Mouse (Mus musculus) G1E (cell line): ENCODE data around the gene Mfsd4b4. TPM values are rescaled to one million over a fixed set of nuclear protein-coding genes. Genes with fewer than 3 reads are reported as not detected.

Experiments
- ATAC-seq: 2 replicates; pipeline ENCODE4 v1.8.0; 2016; ENCODE audit warnings: mild to moderate bottlenecking; ENCODE audit not compliant: insufficient number of reproducible peaks, poor library complexity, low FRiP score, severe bottlenecking; ENCODE audit errors: extremely low read depth
- DNase-seq: peaks from one replicate; pipeline ENCODE4 v3.0.0; 2012; ENCODE audit warnings: low spot score
- H3K27me3 ChIP-seq: 2 replicates; pipeline ENCODE4 v1.6.1; 2012; ENCODE audit warnings: mild to moderate bottlenecking, low read length, inconsistent platforms; ENCODE audit not compliant: insufficient read depth
- H3K36me3 ChIP-seq: replicated peaks from 2 replicates; pipeline ENCODE3; 2012; ENCODE audit warnings: mild to moderate bottlenecking, inconsistent platforms
- H3K4me1 ChIP-seq: 2 replicates; pipeline ENCODE4 v1.6.1; 2012; ENCODE audit warnings: low read depth, low read length, inconsistent platforms, mixed read lengths; ENCODE audit not compliant: insufficient read depth
- H3K4me3 ChIP-seq: 2 replicates; pipeline ENCODE4 v1.5.1; 2012; ENCODE audit warnings: low read depth, mild to moderate bottlenecking, inconsistent platforms, low read length, moderate library complexity, mixed read lengths
- H3K9me3 ChIP-seq: replicated peaks from 2 replicates; pipeline ENCODE4 v1.6.1; 2012; ENCODE audit warnings: inconsistent platforms
- CTCF ChIP-seq: IDR thresholded peaks from 2 replicates; pipeline ENCODE4 v1.5.1; 2012; ENCODE audit warnings: low read depth, low read length, inconsistent platforms, mixed read lengths
- GATA1 ChIP-seq: IDR thresholded peaks from 2 replicates; pipeline ENCODE4 v1.6.1; 2012; ENCODE audit warnings: borderline replicate concordance, low read length, inconsistent platforms, mixed read lengths
- GATA2 ChIP-seq: IDR thresholded peaks from 2 replicates; pipeline ENCODE4 v1.6.1; 2012; ENCODE audit warnings: low read depth, low read length, inconsistent platforms, borderline replicate concordance
- POLR2AphosphoS5 ChIP-seq: IDR thresholded peaks from 2 replicates; pipeline ENCODE4 v1.6.1; 2012; ENCODE audit warnings: low read depth, low read length, inconsistent platforms; ENCODE audit not compliant: insufficient replicate concordance
- TAL1 ChIP-seq: conservative IDR thresholded peaks from 2 replicates; pipeline ENCODE4 v1.6.1; 2012; ENCODE audit warnings: low read depth, low read length, inconsistent platforms, mixed read lengths
- polyA plus RNA-seq: library from polyadenylated mRNA; stranded (reverse); fragments of >175 nt; gene quantifications from 2 replicates; pipeline ENCODE4 v1.2.3, GENCODE M21; 2012
- total RNA-seq, 2 experiments: library from RNA; stranded (forward) in 1 of 2; stranded (reverse) in 1 of 2; fragments of 200-1000 nt in 1 of 2; fragments of >200 nt in 1 of 2; fragmentation: Nextera tagmentation in 1 of 2; gene quantifications; 2 replicates each; pipeline ENCODE4 v1.2.3; 2014 to 2017

The Mfsd4b4 gene
- total and polyA plus RNA-seq, 3 experiments, result 0.55 to 5.9 (median 5.4) TPM

GRCm38 (mm10) chr10:39908768-39909441 is 9.9 kb upstream of the Mfsd4b4 start:
- H3K4me1 ChIP-seq, result no peaks in the 10 kb centered on the region; the same call in 1 of the 2 replicates
- DNase-seq (no peak), ATAC-seq (no peak)
- no peak for TF ChIP-seq GATA1
- no peaks in the 10 kb centered on the region for H3K36me3 ChIP-seq
- H3K9me3 ChIP-seq, result no peaks in the 10 kb centered on the region
- no peak overlapping the region for H3K4me3 ChIP-seq
- peaks cover 33% of the 10 kb centered on the region for H3K27me3 ChIP-seq

DNA sequence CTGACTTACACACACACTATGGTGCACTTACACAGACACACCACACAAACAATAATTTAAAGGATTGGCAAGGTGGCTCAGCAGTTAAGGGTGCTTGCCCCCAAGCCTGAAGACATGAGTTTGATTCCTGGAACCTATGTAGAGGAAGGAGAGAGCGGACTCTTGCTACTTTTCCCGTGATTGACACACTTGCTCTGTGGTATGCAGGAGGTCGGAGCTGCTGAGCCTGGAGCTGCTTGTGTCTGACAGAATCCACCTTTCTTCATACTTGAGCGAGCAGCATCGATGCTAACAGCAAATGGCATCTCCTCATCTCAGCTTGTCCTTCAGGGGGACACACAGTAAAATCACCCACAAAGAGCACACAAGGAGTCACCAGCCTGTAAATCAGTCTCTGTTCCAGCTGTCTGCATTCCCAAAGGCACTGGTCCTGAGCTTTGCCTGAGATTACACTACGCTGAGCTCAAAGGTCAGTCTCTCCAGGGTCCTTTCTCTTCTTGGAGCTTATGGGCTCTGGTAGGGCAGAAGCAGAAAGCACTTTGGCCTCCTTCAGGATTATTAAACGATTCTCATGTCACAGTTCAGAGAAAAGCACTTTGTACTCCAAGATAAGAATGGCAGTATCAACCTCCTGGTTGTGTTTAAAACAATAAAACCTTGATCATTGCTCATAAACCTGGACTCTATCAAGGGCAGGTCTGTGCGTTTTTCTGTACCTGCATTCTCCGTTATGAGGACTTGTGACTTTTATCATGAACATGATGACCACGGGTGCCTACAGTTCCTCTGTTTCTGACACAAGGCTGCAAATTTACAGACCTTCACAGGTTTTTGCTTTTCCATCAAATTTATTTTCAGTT is 8.0 kb upstream of the Mfsd4b4 start:
- Histone ChIP-seq H3K4me3 (no peak overlapping the region), H3K4me1 (no peaks in the 10 kb centered on the region; the same call in 1 of the 2 replicates), H3K9me3 (no peaks in the 10 kb centered on the region), H3K27me3 (peaks cover 35% of the 10 kb centered on the region), H3K36me3 (no peaks in the 10 kb centered on the region)
- DNase-seq (no peak), ATAC-seq (no peak)
- no peak for TF ChIP-seq POLR2AphosphoS5

DNA sequence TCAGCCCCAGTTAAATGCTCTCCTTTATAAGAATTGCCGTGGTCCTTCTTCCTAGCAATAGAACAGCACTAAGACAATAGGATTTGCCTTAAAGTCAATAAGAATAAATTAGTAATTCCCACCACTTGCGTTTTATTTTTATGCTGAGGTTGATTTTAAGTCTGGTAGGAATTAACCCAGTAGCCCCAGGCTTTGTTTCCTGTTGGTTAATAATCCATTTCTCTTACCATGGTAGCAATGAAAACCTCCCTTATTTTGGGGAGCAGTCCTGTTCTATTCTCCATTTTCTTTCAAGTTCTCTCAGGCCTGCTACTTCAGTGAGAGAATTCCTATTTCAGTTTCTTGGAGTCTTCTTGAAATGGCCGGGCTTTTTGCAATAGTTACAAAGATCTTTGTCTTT is 5.2 kb upstream of the Mfsd4b4 start:
- H3K27me3 ChIP-seq, result peaks cover 28% of the 10 kb centered on the region
- TF ChIP-seq POLR2AphosphoS5 (no peak), TAL1 (no peak), CTCF (no peak), GATA1 (no peak), GATA2 (no peak)
- DNase-seq (no peak), ATAC-seq (no peak)
- H3K9me3 ChIP-seq, result no peaks in the 10 kb centered on the region
- no peak overlapping the region for H3K4me3 ChIP-seq
- no peaks in the 10 kb centered on the region for H3K36me3 ChIP-seq
- no peaks in the 10 kb centered on the region; the same call in 1 of the 2 replicates for H3K4me1 ChIP-seq

DNA sequence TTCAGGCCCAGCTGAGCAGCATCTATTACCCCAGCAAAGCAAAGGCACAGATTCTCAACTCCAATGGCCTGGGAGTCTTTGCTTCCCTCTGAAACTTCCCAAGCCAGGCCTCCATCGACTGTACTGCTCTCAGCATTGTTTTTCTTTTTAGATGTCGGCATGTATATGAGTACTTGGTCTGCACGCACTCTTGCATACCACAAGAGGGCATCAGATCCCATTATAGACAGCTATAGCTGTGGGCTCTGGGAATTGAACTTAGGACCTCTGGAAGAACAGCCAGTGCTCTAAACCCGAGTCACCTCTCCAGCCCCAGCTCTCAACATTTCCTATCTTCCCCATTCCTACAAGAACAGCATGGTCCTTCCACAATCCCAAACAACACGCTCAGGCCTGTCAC is 2.5 kb downstream of the Mfsd4b4 start:
- TF ChIP-seq TAL1 (no peak), CTCF (peak; percentile 25; the same call in 1 of the 2 replicates), GATA2 (no peak), GATA1 (no peak), POLR2AphosphoS5 (no peak)
- no peak for DNase-seq
- Histone ChIP-seq H3K27me3 (no peaks in the 10 kb centered on the region), H3K4me3 (no peak overlapping the region), H3K4me1 (peaks cover 22% of the 10 kb centered on the region), H3K9me3 (no peaks in the 10 kb centered on the region), H3K36me3 (peaks cover 3% of the 10 kb centered on the region)
- no peak for ATAC-seq

GRCm38 (mm10) chr10:39893702-39894697 is 5.0 kb downstream of the Mfsd4b4 start:
- H3K9me3 ChIP-seq, result no peaks in the 10 kb centered on the region
- H3K4me3 ChIP-seq, result no peak overlapping the region; the same call in 1 of the 2 replicates
- peaks cover 22% of the 10 kb centered on the region for H3K4me1 ChIP-seq
- H3K36me3 ChIP-seq, result peaks cover 7% of the 10 kb centered on the region
- H3K27me3 ChIP-seq, result no peaks in the 10 kb centered on the region
- DNase-seq (no peak), ATAC-seq (no peak)
- TF ChIP-seq POLR2AphosphoS5, result no peak
- TF ChIP-seq GATA2, result no peak
- no peak for TF ChIP-seq TAL1
- no peak for TF ChIP-seq CTCF
- TF ChIP-seq GATA1, result no peak

DNA sequence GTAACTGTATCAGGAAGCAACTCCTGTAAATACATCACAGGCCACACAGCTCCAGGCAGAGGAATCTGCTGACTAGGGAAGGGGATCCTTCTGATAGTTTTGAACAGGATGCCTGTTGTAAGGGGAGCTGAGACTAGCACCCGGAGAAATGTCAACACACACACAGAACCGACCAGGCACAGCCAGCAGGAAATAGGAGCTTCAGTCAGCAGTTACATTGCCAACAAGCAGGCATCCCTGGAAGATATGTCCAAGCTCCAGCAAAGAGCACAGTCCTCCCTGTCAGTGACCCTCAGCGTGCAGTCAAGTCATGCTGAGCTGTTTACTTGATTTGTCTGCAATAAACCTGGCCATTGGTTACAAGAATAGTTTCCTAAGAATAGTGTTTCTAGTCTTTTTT is 10.4 kb downstream of the Mfsd4b4 start:
- no peak for TF ChIP-seq GATA1
- H3K27me3 ChIP-seq, result peaks cover 5% of the 10 kb centered on the region; the same call in 1 of the 2 replicates
- peaks cover 7% of the 10 kb centered on the region for H3K36me3 ChIP-seq
- H3K9me3 ChIP-seq, result no peaks in the 10 kb centered on the region
- no peak overlapping the region for H3K4me3 ChIP-seq
- DNase-seq, result no peak
- ATAC-seq, result no peak
- H3K4me1 ChIP-seq, result peaks cover 4% of the 10 kb centered on the region; the same call in 1 of the 2 replicates
